Mouse (Mus musculus) liver, adult 2 months (tissue): ENCODE results near the gene Cyth2.

Experiments
- CTCF ChIP-seq: fragments of 200-500 bp; IDR thresholded peaks from 2 replicates; pipeline ENCODE4 v1.5.1; 2011; ENCODE audit warnings: low read depth, low read length, control low read depth
- POLR2A ChIP-seq: fragments of 200-500 bp; IDR thresholded peaks from 2 replicates; pipeline ENCODE4 v1.6.1; 2011; ENCODE audit warnings: low read length, control low read depth; ENCODE audit not compliant: insufficient read depth; ENCODE audit errors: extremely low read depth

DNA sequence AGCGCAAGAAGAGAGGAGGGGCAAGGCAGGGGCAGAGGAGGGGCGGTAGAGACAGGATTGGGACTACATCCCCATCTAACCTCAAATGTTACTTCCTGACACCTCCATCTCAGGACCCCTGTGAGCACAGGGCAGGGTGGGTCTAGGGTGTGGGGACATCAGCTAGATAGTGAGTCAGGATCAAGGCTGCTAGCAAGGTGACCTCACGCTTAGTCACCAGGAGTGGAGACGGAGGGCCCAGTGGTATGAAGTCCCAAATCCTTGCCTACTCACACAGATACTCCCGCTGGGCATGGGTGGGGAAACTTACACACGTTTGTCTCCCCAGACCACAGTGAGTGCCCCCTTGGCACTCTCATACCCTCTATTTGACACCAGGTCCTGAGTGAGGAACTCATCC, 11.8 kb downstream of the Cyth2 start:
- TF ChIP-seq POLR2A (no peak), CTCF (no peak)
